Mouse (Mus musculus): ENCODE measurements around the gene Zfp941.
"Not testable (repeated sequence)": the region's sequence is repeated elsewhere in the genome, so short reads cannot be mapped to it uniquely, and the experiment has no call there.

Zfp941 gene

DNA sequence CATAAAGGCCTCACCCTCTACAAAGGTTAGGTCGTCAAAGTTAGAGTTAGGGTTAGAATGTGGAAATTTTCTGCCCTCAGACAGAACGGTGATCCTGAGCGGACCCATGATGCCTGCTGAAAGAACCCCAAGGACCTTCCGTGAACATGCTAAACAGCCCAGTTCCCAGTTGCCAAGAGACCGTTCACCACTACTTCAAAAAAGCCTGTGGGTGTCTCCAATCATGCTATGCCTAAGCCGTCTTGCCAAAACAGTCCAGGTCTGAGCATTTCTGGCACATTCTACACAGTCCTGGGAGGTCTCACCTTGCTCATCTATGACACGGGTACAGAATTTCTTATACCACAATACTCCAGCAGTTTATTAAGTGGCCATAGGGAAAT is 33.9 kb downstream of the Zfp941 start:
- ATAC-seq (ENCODE audit: insufficient number of reproducible peaks, low FRiP score, low TSS enrichment), result no peak

DNA sequence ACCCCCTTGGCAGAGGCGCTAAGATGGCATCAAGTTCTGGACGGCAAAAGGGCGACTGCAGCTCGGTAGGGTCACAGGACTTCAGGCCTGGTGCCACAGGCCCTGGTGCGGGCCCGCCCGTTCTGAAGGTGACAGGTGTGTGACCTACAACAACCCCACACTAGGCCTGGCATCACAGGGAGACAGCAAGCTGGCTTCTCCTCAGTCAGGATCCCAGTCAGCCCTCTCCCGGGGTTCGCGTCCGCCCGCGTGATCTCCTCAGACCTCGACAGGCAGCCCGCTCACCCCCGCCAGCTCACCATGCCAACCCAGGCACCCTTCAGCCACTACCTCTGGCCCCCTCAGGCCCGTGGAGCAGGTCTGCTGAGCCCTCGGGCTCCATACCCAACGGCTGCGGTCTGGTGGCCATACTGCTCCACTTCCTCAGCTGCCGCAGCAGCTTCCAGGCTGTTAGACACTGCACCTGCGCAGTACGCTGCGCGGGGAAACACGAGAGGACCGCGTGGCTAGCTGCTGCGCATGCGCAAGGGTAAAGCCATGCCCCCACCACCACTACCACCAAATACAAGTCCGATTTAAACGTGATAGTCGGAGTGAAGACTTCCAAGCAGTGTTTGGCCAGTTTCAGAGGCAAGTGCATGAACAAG is 34.4 kb downstream of the Zfp941 start, which contains the start of gene Syce1:
TSS of gene Syce1 (minus strand) at position 447 of the 647 bp plus-strand sequence.
- no peak for ATAC-seq (ENCODE audit: insufficient number of reproducible peaks, low FRiP score, low TSS enrichment)

DNA sequence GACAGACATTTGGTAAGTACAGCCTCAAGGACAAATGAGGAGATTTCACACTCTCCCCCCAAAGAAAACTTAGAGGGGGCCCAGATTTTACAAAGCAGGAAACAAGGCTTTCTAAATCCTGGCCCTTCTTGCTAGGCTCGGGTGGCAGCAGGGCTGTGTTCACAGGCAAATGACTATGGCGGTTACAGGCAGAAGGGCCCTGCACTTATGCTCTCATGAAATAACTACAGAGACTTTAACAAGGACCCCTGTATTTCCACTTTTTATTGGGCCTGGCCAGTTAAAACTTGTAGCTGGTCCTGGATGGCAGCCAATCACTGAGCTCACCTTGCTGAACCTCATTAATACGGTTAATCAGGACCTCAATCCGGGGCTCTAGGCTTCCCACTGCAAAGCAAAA is 41.4 kb downstream of the Zfp941 start:
- no peak for ATAC-seq (ENCODE audit: insufficient number of reproducible peaks, low FRiP score, low TSS enrichment)

DNA sequence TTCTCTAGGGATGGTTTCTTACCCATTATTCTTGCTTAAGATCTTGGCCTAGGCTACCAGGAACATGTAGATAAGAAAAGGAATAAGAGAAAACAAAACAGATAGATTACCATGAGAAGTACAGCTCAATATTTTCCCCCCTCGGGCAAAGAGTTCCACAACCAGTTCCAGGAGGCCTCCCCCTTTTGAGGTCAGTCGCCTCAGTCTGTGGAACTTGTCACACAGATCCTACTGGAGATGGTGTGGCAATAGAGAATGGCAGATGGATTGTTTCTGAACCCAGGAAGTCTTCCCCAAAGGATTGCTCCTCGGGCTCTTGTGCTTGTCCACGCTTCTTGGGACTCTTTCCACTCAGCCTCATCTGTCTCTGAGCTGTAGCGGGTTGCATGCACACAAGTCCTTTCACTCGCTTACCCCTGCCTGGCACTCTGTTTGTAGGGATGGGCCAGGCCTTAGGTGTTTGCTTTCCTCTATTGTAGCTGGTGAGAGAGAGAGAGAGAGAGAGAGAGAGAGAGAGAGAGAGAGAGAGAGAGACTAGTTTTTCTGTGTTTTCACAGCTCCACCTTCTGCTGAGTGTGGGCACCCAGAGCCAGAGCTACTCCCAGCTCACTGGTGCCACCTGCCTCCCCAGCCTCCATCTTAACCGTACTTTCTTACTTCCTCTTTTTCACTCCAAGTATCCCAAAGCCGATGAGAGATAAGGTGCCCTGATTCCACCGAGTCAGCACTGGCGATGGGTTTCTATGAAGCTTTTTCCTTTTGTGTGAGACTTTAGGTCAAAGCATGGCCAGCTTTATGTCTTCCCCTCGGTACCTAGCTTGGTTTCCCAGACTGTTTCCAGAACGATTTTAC is 55.9 kb downstream of the Zfp941 start:
- ATAC-seq (ENCODE audit: insufficient number of reproducible peaks, low FRiP score, low TSS enrichment), result no peak

DNA sequence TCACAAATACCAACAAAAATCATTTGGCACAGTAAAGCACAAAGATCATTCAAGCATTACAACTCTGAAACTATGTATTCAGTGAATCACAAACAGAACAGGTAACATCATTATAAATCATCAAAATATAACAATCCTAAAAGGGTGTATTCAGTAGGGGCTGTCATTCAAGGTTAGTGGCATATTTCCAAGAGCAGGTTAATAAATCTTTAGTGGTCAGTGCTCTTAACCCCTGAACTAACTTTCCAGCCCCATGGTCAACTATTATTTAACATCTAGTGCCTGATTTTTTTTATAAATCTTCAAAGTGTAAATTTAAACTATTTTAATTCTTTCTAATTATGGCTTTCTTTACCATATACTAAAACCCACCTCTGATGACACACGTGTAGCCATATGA is 56.6 kb downstream of the Zfp941 start:
- ATAC-seq (ENCODE audit: insufficient number of reproducible peaks, low FRiP score, low TSS enrichment), result not testable (repeated sequence)

DNA sequence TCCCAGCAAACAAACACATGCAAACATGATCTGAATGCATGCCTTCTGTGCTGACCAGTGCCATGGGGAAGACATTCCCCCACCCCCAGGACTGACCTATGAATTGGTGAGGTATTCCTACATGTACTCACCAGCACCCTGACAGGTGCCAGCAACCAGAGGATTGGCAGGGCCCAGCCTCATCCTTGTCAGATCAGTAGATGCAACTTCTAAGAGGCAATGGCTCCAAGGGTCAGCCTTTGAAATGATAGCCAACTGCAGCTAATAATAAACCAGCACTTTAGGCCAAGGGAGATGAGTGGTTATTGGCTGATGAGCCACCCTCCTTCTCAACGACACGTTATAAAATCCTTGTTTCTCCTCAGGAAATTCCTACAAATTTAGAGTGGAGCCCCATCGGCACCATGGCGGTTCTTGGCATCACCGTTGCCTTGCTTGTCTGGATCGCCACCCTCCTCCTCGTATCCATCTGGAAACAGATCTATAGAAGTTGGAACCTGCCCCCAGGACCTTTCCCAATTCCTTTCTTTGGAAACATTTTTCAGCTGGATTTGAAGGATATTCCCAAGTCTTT is 58.4 kb downstream of the Zfp941 start, which contains the start of gene Cyp2e1:
TSS of gene Cyp2e1 (plus strand) at position 293 of the 574 bp plus-strand sequence.
- no peak for ATAC-seq (ENCODE audit: insufficient number of reproducible peaks, low FRiP score, low TSS enrichment)

DNA sequence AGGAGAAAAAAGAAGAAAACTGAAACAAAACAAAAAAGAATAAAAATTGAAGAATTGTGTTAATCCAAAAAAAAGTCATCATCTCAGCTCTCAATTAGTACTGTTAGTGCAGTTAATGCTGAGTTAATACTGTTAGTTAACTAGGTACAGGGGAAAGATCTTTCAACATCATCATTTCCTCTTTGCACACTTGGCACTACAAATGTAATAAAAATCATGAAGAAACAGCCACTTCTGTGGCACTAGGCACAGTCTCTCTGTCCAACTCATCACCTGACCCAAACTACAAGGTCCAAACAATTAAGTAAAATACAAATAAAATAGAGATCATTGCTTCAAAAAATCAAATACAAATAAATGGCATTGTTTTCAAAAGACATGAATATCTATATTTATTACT is 61.3 kb downstream of the Zfp941 start:
- ATAC-seq (ENCODE audit: insufficient number of reproducible peaks, low FRiP score, low TSS enrichment), result no peak

All from cerebellum, adult (tissue).